In genomic region chr2:7080794-7081783, GRCm38 (mm10) we compare ENCODE assay signal across 9 mouse cellular contexts.
DNase-seq lines count a peak whose midpoint lies in the region; ATAC-seq and TF ChIP-seq lines count a peak whose summit lies in the region.
"Had no signal": no experiment of that assay in that cellular context is flagged by ENCODE, and none has a peak within 500 bp of the region (broad histone marks: within the 10 kb centered on the region; RNA-seq: fewer than 3 reads in every experiment).

No protein-coding gene starts in this region.

- TF ChIP-seq CTCF in left cerebral cortex, adult 2 months (IDR thresholded peaks at IDR 0.05), result no peak
- no peak for TF ChIP-seq CTCF in heart, adult 2 months (IDR thresholded peaks at IDR 0.05)
- no peak for TF ChIP-seq CTCF in kidney, postnatal 0 days (IDR thresholded peaks at IDR 0.05; ENCODE audit: low read depth)

- no peak for TF ChIP-seq EP300 in heart, adult 2 months (IDR thresholded peaks at IDR 0.05; ENCODE audit: insufficient read depth, low read depth, low read length)

- H3K27me3 ChIP-seq in heart, adult 2 months (ENCODE audit: control insufficient read depth, insufficient read depth, low read length), result no peaks in the 10 kb centered on the region
- H3K27me3 ChIP-seq in kidney, postnatal 0 days (ENCODE audit: insufficient read depth, low read length), result no peaks in the 10 kb centered on the region

- intact Hi-C loops in left cerebral cortex, adult 2 months (cut with DNase I), result loop anchor here (5.0 to 10.0 kb wide), 2 partner anchors 209 to 356 kb away; no protein-coding TSS in a partner anchor
- intact Hi-C loops in heart, adult 2 months (cut with DNase I), result loop anchor here (5.0 to 10.0 kb wide), 2 partner anchors 209 to 336 kb away; no protein-coding TSS in a partner anchor

- WGBS in heart, adult 2 months, result 11% methylated on average over 28 of the region's 28 CpGs
- 18% methylated on average over 28 of the region's 28 CpGs for WGBS in kidney, postnatal 0 days

- peak; percentile 42 for ATAC-seq in common myeloid progenitor, adult 5-6 weeks (replicated peaks; ENCODE audit: low read depth, poor library complexity, severe bottlenecking)
- peak; percentile 61; the same call in 1 of the 2 replicates for ATAC-seq in kidney, postnatal 0 days (replicated peaks; ENCODE audit: low FRiP score, low read depth)
- peak; percentile 49 for ATAC-seq in megakaryocyte progenitor cell, adult 5-6 weeks (replicated peaks; ENCODE audit: poor library complexity)

- peak overlapping the region; percentile 93 for H3K27ac ChIP-seq in left cerebral cortex, adult 2 months
- H3K27ac ChIP-seq in heart, adult 2 months, result peak overlapping the region; percentile 93
- no peak overlapping the region for H3K27ac ChIP-seq in kidney, postnatal 0 days

- peak overlapping the region; percentile 74 for H3K9ac ChIP-seq in heart, adult 2 months (ENCODE audit: low read depth, low read length)
- peak overlapping the region; percentile 54 for H3K9ac ChIP-seq in kidney, postnatal 0 days (ENCODE audit: low read depth, low read length)

- peak; percentile 79 for TF ChIP-seq POLR2A in heart, adult 2 months (IDR thresholded peaks at IDR 0.05; ENCODE audit: insufficient read depth, low read depth, low read length)

- DNase-seq in left cerebral cortex, adult 2 months (ENCODE audit: extremely low spot score in 1 of 2, low spot score in 2 of 2), result no peak
- no peak for DNase-seq in left cerebral cortex, adult 8-10 months (ENCODE audit: low spot score in 2 of 2)
- peak; percentile 67 to 79 for DNase-seq in heart, adult 2 months
- peak; percentile 46 for DNase-seq in kidney, postnatal 0 days (ENCODE audit: low spot score)
- peak; percentile 60 for DNase-seq in testis, postnatal 10 days (ENCODE audit: low spot score)
- DNase-seq in layer of hippocampus, adult 9-10 months (ENCODE audit: low spot score), result no peak

- H3K9me3 ChIP-seq in kidney, postnatal 0 days (replicated peaks; ENCODE audit: low read length), result no peaks in the 10 kb centered on the region
- H3K9me3 ChIP-seq: G1E had no signal

- no peaks in the 10 kb centered on the region for H3K79me2 ChIP-seq in heart, adult 2 months (replicated peaks; ENCODE audit: control insufficient read depth, insufficient read depth, low read length)

- peak overlapping the region; percentile 59 for H3K4me2 ChIP-seq in kidney, postnatal 0 days (ENCODE audit: low read length)

- H3K4me3 ChIP-seq in left cerebral cortex, adult 2 months, result peak overlapping the region; percentile 30
- H3K4me3 ChIP-seq in heart, adult 2 months, result peak overlapping the region; percentile 40
- peak overlapping the region; percentile 31 for H3K4me3 ChIP-seq in kidney, postnatal 0 days (replicated peaks; ENCODE audit: low read depth, low read length)

- H3K36me3 ChIP-seq in heart, adult 2 months (ENCODE audit: control insufficient read depth, insufficient read depth, low read length), result no peaks in the 10 kb centered on the region
- no peaks in the 10 kb centered on the region for H3K36me3 ChIP-seq in kidney, postnatal 0 days (ENCODE audit: insufficient read depth, low read length)
- H3K36me3 ChIP-seq: G1E had no signal

- H3K4me1 ChIP-seq in heart, adult 2 months (ENCODE audit: control insufficient read depth, insufficient read depth, low read length), result peaks cover 4% of the 10 kb centered on the region
- peaks cover 6% of the 10 kb centered on the region; the same call in 1 of the 2 replicates for H3K4me1 ChIP-seq in kidney, postnatal 0 days (replicated peaks; ENCODE audit: insufficient read depth, low read length)

Comparison
In these comparisons a context has a peak if more than half of its experiments do, and no peak if none do; other contexts are left out.
1. DNase-seq: peak in heart, adult 2 months (2 of 2), kidney, postnatal 0 days (single experiment) and testis, postnatal 10 days (single experiment); none in left cerebral cortex, adult 2 months (0 of 2), left cerebral cortex, adult 8-10 months (0 of 2) and layer of hippocampus, adult 9-10 months (single experiment).
2. Peak in every context shown above with its lines, with median percentiles within 50 percentile points of each other: H3K4me3 ChIP-seq and ATAC-seq.